Mouse (Mus musculus): Measurements from ENCODE around the gene Gm30302. TPM values are rescaled to one million over a fixed set of nuclear protein-coding genes. Genes with fewer than 3 reads are reported as not detected.
"Not testable (repeated sequence)": the region's sequence is repeated elsewhere in the genome, so short reads cannot be mapped to it uniquely, and the experiment has no call there.

Gm30302 gene
- total RNA-seq (2021): not detected
- not detected in 2 replicates for polyA plus RNA-seq (2012; rRNA removed)
- long read RNA-seq: 0 reads

GRCm38 (mm10) chr13:49798901-49799300 is at the start of gene Gm30302:
TSS of gene Gm30302 (minus strand) at chr13:49799001.
- DNase-seq: no peak

GRCm38 (mm10) chr13:49846751-49847150 is 48.0 kb upstream of the Gm30302 start:
- no peak for DNase-seq

GRCm38 (mm10) chr13:49846141-49846540 is 47.3 kb upstream of the Gm30302 start:
- DNase-seq: no peak

GRCm38 (mm10) chr13:49845663-49846062 is 46.9 kb upstream of the Gm30302 start:
- DNase-seq: no peak

- no peak for DNase-seq
These were observed 45.3 kb upstream of the Gm30302 start for GRCm38 (mm10) chr13:49844071-49844470.

- DNase-seq: no peak
These were observed 42.4 kb upstream of the Gm30302 start for GRCm38 (mm10) chr13:49841186-49841585.

GRCm38 (mm10) chr13:49830355-49830754 is 31.6 kb upstream of the Gm30302 start:
- DNase-seq: no peak

- DNase-seq: no peak
These were observed 26.5 kb upstream of the Gm30302 start for GRCm38 (mm10) chr13:49825300-49825699.

- no peak for DNase-seq
These were observed 16.2 kb upstream of the Gm30302 start for GRCm38 (mm10) chr13:49814958-49815357.

GRCm38 (mm10) chr13:49814420-49814819 is 15.6 kb upstream of the Gm30302 start:
- DNase-seq: no peak

GRCm38 (mm10) chr13:49807146-49807545 is 8.3 kb upstream of the Gm30302 start:
- DNase-seq: peak; percentile 4

- DNase-seq: no peak
These were observed 10.0 kb downstream of the Gm30302 start for GRCm38 (mm10) chr13:49788563-49789393.

- DNase-seq: no peak
These were observed 14.9 kb downstream of the Gm30302 start for GRCm38 (mm10) chr13:49783899-49784298.

- DNase-seq: not testable (repeated sequence)
These were observed 27.3 kb downstream of the Gm30302 start for GRCm38 (mm10) chr13:49771536-49771935.

- DNase-seq: no peak
These were observed 29.7 kb downstream of the Gm30302 start for GRCm38 (mm10) chr13:49769111-49769510.

- DNase-seq: no peak
These were observed 30.8 kb downstream of the Gm30302 start for GRCm38 (mm10) chr13:49768048-49768447.

GRCm38 (mm10) chr13:49766269-49766668 is 32.5 kb downstream of the Gm30302 start:
- DNase-seq: no peak

GRCm38 (mm10) chr13:49765306-49765705 is 33.5 kb downstream of the Gm30302 start:
- no peak for DNase-seq

GRCm38 (mm10) chr13:49762208-49762607 is 36.6 kb downstream of the Gm30302 start:
- DNase-seq: no peak

- no peak for DNase-seq
These were observed 38.1 kb downstream of the Gm30302 start for GRCm38 (mm10) chr13:49760675-49761074.

GRCm38 (mm10) chr13:49757966-49758365 is 40.8 kb downstream of the Gm30302 start:
- no peak for DNase-seq

- no peak for DNase-seq
These were observed 42.2 kb downstream of the Gm30302 start for GRCm38 (mm10) chr13:49756591-49756990.

GRCm38 (mm10) chr13:49741285-49742040 is 57.3 kb downstream of the Gm30302 start:
- no peak for DNase-seq
